Mouse (Mus musculus) kidney, embryonic 14.5 days (tissue): Measurements from ENCODE around the gene Sigirr. TPM values are rescaled to one million over a fixed set of nuclear protein-coding genes. Genes with fewer than 3 reads are reported as not detected.
A peak's percentile ranks its signal among the peaks of the same experiment; 100 is the strongest.

ENCODE experiments used
- ATAC-seq: fragments of 200-750 bp; cut with Nextera tagmentation; 2 replicates; pipeline ENCODE4 v1.8.0; 2017; ENCODE audit warnings: moderate number of reproducible peaks, mild to moderate bottlenecking, moderate TSS enrichment, moderate library complexity; ENCODE audit not compliant: low FRiP score, low TSS enrichment
- H3K27ac ChIP-seq: fragments of 300-500 bp; sonication (generic); 2 replicates; pipeline ENCODE4 v1.5.1; 2014; ENCODE audit warnings: low read depth, mild to moderate bottlenecking, low read length, moderate library complexity, mixed read lengths
- H3K27me3 ChIP-seq: fragments of 300-500 bp; sonication (generic); 2 replicates; pipeline ENCODE4 v1.6.1; 2014; ENCODE audit warnings: mild to moderate bottlenecking, low read length; ENCODE audit not compliant: control insufficient read depth, insufficient read depth
- H3K36me3 ChIP-seq: fragments of 300-500 bp; sonication (generic); 2 replicates; pipeline ENCODE4 v1.6.1; 2014; ENCODE audit warnings: low read length, mixed read lengths; ENCODE audit not compliant: control insufficient read depth, insufficient read depth
- H3K4me1 ChIP-seq: fragments of 300-500 bp; sonication (generic); 2 replicates; pipeline ENCODE4 v1.6.1; 2014; ENCODE audit warnings: low read length, mixed read lengths; ENCODE audit not compliant: control insufficient read depth, insufficient read depth
- H3K4me2 ChIP-seq: fragments of 300-500 bp; sonication (generic); replicated peaks from 2 replicates; pipeline ENCODE4 v1.6.1; 2014; ENCODE audit warnings: low read depth, mild to moderate bottlenecking, low read length
- H3K4me3 ChIP-seq: fragments of 300-500 bp; sonication (generic); 2 replicates; pipeline ENCODE4 v1.5.1; 2014; ENCODE audit warnings: mild to moderate bottlenecking, low read length
- H3K9ac ChIP-seq: fragments of 300-500 bp; sonication (generic); 2 replicates; pipeline ENCODE4 v1.6.1; 2014; ENCODE audit warnings: low read depth, mild to moderate bottlenecking, low read length, moderate library complexity
- H3K9me3 ChIP-seq: fragments of 300-500 bp; sonication (generic); 2 replicates; pipeline ENCODE4 v1.6.1; 2016; ENCODE audit warnings: low read length; ENCODE audit not compliant: control insufficient read depth
- WGBS: fragments of 180-500 bp; shearing (Covaris S2); extraction: QIAGEN DNeasy Blood & Tissue Kit; methylation state at CpG from one replicate; pipeline ENCODE4 v1.1.7; 2014; 5-methylcytosine and 5-hydroxymethylcytosine counted together
- polyA plus RNA-seq: library from polyadenylated mRNA; unstranded; fragments of >200 nt; fragmentation: Nextera tagmentation; extraction: Ambion mirVana; gene quantifications from 2 replicates; pipeline ENCODE4 v1.2.1, GENCODE M21; 2014

The Sigirr gene
- polyA plus RNA-seq, 1 experiment from 2014 or later, result 11.7 TPM

DNA sequence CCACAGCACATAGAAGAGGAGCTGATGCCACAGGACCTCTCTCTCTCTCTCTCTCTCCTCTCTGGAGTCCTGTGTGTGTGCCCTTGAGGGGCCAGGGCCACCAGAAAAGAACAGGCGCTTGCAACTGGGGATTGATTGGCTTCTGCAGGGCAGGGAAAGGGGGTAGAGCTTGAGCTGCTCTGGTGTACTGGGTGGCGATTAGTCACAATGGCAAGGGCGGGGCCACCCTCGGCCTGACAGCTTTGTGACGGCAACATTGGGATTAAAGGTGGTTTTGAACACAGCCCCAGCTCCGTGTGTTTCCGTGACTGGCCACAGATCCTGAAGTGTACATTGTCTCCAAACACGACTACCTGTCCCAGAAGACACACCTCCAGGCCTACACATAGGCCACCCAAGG, 10.1 kb downstream of the Sigirr start:
- ATAC-seq, result no peak

DNA sequence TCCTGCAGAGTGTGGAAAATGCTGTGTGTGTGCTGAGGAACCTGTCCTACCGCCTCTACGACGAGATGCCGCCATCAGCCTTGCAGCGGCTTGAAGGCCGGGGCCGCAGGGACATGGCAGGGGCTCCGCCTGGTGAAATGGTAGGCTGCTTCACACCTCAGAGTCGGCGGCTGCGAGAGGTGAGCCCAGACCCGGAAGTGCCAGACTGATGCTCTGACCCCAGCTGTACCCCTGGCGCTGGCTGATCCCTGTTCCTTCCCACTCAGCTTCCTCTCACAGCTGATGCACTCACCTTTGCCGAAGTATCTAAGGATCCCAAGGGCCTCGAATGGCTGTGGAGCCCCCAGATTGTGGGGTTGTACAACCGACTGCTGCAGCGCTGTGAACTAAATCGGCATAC, 11.9 kb downstream of the Sigirr start:
- Histone ChIP-seq H3K9me3 (no peaks in the 10 kb centered on the region), H3K36me3 (no peaks in the 10 kb centered on the region), H3K4me1 (peaks cover 6% of the 10 kb centered on the region), H3K4me3 (no peak overlapping the region), H3K4me2 (peak overlapping the region; percentile 23), H3K9ac (no peak overlapping the region), H3K27me3 (peaks cover 28% of the 10 kb centered on the region), H3K27ac (no peak overlapping the region)
- 15% methylated on average over 18 of the region's 18 CpGs for WGBS
- ATAC-seq, result no peak

More for the DNA sequence above, 10.1 kb downstream of the Sigirr start:
- Histone ChIP-seq H3K4me3 (no peak overlapping the region), H3K27me3 (peaks cover 28% of the 10 kb centered on the region), H3K4me2 (no peak overlapping the region), H3K9me3 (no peaks in the 10 kb centered on the region), H3K27ac (no peak overlapping the region), H3K9ac (no peak overlapping the region), H3K36me3 (no peaks in the 10 kb centered on the region), H3K4me1 (peaks cover 9% of the 10 kb centered on the region)
- 74% methylated on average over 8 of the region's 8 CpGs for whole genome bisulfite sequencing

- peaks cover 4% of the 10 kb centered on the region for H3K4me1 ChIP-seq
- no peaks in the 10 kb centered on the region for H3K36me3 ChIP-seq
- H3K9ac ChIP-seq, result no peak overlapping the region
- no peaks in the 10 kb centered on the region for H3K9me3 ChIP-seq
- H3K27ac ChIP-seq, result no peak overlapping the region
- peaks cover 28% of the 10 kb centered on the region for H3K27me3 ChIP-seq
- no peak overlapping the region for H3K4me2 ChIP-seq
- ATAC-seq, result no peak
- 32% methylated on average over 8 of the region's 8 CpGs for WGBS
- no peak overlapping the region for H3K4me3 ChIP-seq
These were observed 12.5 kb downstream of the Sigirr start for GRCm38 (mm10) chr7:141087894-141088293.

DNA sequence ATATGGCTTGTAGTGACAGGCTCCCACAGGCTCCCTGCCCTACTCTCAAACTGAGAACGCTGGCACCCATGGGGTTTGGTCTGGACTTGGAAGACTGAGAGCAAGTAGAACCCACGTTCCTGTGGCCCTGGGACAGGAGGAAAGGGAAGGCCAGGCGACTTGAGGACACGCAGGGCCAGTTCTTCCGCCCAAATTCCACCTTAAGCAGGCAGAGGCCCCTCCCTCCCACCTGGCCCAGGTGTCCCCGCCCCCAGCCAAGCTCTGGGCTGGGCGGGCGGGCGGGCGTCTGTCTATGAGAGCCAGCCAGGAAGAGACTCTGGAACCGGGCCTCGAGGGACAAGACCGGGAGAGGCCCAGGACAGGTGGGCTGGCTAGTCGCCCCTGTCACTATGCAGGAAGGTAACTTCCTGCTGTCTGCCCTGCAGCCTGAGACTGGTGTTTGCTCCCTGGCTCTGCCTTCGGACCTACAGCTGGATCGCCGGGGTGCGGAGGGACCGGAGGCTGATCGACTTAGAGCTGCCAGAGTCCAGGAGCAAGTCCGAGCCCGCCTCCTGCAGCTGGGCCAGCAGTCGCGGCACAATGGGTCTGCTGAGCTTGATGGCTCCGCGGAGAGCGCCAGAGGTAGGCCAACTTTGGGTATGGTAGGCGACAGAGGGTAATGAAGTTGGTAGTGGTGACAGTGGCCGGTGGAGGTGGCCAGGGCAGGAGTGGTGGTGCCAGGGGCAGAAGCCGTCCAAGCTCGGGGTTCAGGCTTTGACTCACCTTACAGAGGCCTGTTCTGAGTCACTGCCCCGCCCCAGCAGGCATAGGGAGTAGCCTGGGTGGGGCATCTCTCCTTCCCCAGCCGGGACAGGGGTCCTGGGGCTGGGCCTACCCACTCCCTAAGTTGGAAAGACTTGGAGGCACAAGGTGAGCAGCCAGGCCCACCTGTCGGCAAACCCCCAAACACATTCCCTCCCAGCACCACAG, 20.6 kb downstream of the Sigirr start:
- peak overlapping the region; percentile 31 for H3K4me2 ChIP-seq
- peak overlapping the region; percentile 28 for H3K4me3 ChIP-seq
- H3K27me3 ChIP-seq, result no peaks in the 10 kb centered on the region
- H3K4me1 ChIP-seq, result no peaks in the 10 kb centered on the region
- no peaks in the 10 kb centered on the region for H3K9me3 ChIP-seq
- 21% methylated on average over 33 of the region's 34 CpGs for WGBS
- H3K9ac ChIP-seq, result peak overlapping the region; percentile 44
- no peaks in the 10 kb centered on the region for H3K36me3 ChIP-seq
- H3K27ac ChIP-seq, result 0 out of 2 replicates have a peak overlapping the region, but pooled peaks have one; percentile 7
- ATAC-seq, result no peak

GRCm38 (mm10) chr7:141078876-141079275, 21.5 kb downstream of the Sigirr start:
- 76% methylated on average over 4 of the region's 4 CpGs for WGBS

GRCm38 (mm10) chr7:141077841-141078240, 22.5 kb downstream of the Sigirr start, which contains the start of gene Pkp3:
Gene Pkp3 (plus strand): TSS chr7:141078218.
- no peaks in the 10 kb centered on the region for H3K9me3 ChIP-seq
- H3K27ac ChIP-seq, result no peak within 1 kb of the TSS
- H3K4me1 ChIP-seq, result no peaks in the 10 kb centered on the region
- no peaks in the 10 kb centered on the region for H3K36me3 ChIP-seq
- WGBS, result 95% methylated on average over 15 of the region's 15 CpGs
- no peaks in the 10 kb centered on the region for H3K27me3 ChIP-seq
- H3K9ac ChIP-seq, result no peak within 1 kb of the TSS
- H3K4me2 ChIP-seq, result no peak within 1 kb of the TSS
- no peak for ATAC-seq
- H3K4me3 ChIP-seq, result no peak within 1 kb of the TSS

More at GRCm38 (mm10) chr7:141078876-141079275, 21.5 kb downstream of the Sigirr start:
- Histone ChIP-seq H3K9me3 (no peaks in the 10 kb centered on the region), H3K4me2 (no peak overlapping the region), H3K4me3 (no peak overlapping the region), H3K4me1 (no peaks in the 10 kb centered on the region), H3K36me3 (no peaks in the 10 kb centered on the region), H3K27ac (no peak overlapping the region), H3K27me3 (no peaks in the 10 kb centered on the region), H3K9ac (no peak overlapping the region)
- ATAC-seq, result no peak; the same call in 1 of the 2 replicates

GRCm38 (mm10) chr7:141073782-141074181, 26.6 kb downstream of the Sigirr start:
- WGBS, result 85% methylated on average over 4 of the region's 4 CpGs
- no peak overlapping the region for H3K4me3 ChIP-seq
- no peak overlapping the region for H3K27ac ChIP-seq
- ATAC-seq, result no peak
- no peaks in the 10 kb centered on the region for H3K9me3 ChIP-seq
- no peak overlapping the region for H3K4me2 ChIP-seq
- H3K9ac ChIP-seq, result no peak overlapping the region
- no peaks in the 10 kb centered on the region for H3K36me3 ChIP-seq
- 0 out of 2 replicates have a peak, but pooled peaks cover 4% of the 10 kb centered on the region for H3K4me1 ChIP-seq
- peaks cover 18% of the 10 kb centered on the region for H3K27me3 ChIP-seq

GRCm38 (mm10) chr7:141072017-141072745, 28.2 kb downstream of the Sigirr start:
- H3K4me2 ChIP-seq, result no peak overlapping the region
- H3K4me3 ChIP-seq, result no peak overlapping the region
- 30% methylated on average over 23 of the region's 23 CpGs for WGBS
- no peak overlapping the region for H3K9ac ChIP-seq
- peaks cover 12% of the 10 kb centered on the region for H3K36me3 ChIP-seq
- 0 out of 2 replicates have a peak, but pooled peaks cover 4% of the 10 kb centered on the region for H3K4me1 ChIP-seq
- ATAC-seq, result 0 out of 2 replicates have a peak, but pooled peaks have one; percentile 13
- H3K9me3 ChIP-seq, result no peaks in the 10 kb centered on the region
- no peak overlapping the region for H3K27ac ChIP-seq
- peaks cover 18% of the 10 kb centered on the region for H3K27me3 ChIP-seq
